ENCODE assay signal across 15 mouse cellular contexts in genomic region chr13:20546568-20547204, GRCm38 (mm10).
"Had no signal": no experiment of that assay in that cellular context is flagged by ENCODE, and none has a peak within 500 bp of the region (broad histone marks: within the 10 kb centered on the region; RNA-seq: fewer than 3 reads in every experiment).

No protein-coding gene starts in this region.

- H3K4me3 ChIP-seq: kidney, embryonic 15.5 days; limb, embryonic 13.5 days; myocyte; neural tube, embryonic 15.5 days had no signal

- DNase-seq: kidney, adult 2 months; kidney, postnatal 25 days; layer of hippocampus, adult 9-11 months; layer of hippocampus, postnatal 36 days; left cerebral cortex, postnatal 4 days; lung, adult 2 months; lung, postnatal 14 days; midbrain, embryonic 14.5 days; right cerebral cortex, postnatal 4 days; thymus, postnatal 36 days had no signal

- H3K27ac ChIP-seq: kidney, embryonic 15.5 days; limb, embryonic 13.5 days; liver, embryonic 14.5 days; neural tube, embryonic 15.5 days had no signal

- H3K4me2 ChIP-seq: kidney, embryonic 15.5 days; neural tube, embryonic 15.5 days had no signal

- H3K36me3 ChIP-seq: kidney, embryonic 15.5 days; limb, embryonic 13.5 days; neural tube, embryonic 15.5 days had no signal

- H3K9ac ChIP-seq: kidney, embryonic 15.5 days; limb, embryonic 13.5 days; liver, embryonic 14.5 days; neural tube, embryonic 15.5 days had no signal

- H3K27me3 ChIP-seq: kidney, embryonic 15.5 days; limb, embryonic 13.5 days; neural tube, embryonic 15.5 days had no signal

- H3K9me3 ChIP-seq: kidney, embryonic 15.5 days; limb, embryonic 13.5 days; neural tube, embryonic 15.5 days had no signal

- H3K4me1 ChIP-seq: kidney, embryonic 15.5 days; limb, embryonic 13.5 days; neural tube, embryonic 15.5 days had no signal
